Mouse (Mus musculus) heart, adult 2 months (tissue): ENCODE measurements around the gene Celf2.

Source experiments
- CTCF ChIP-seq: fragments of 200-600 bp; IDR thresholded peaks from 2 replicates; pipeline ENCODE4 v1.8.1; 2022; ENCODE audit warnings: antibody characterized with exemption, mild to moderate bottlenecking, moderate library complexity
- POLR2A ChIP-seq: fragments of 200-500 bp; IDR thresholded peaks from 2 replicates; pipeline ENCODE4 v1.6.1; 2011; ENCODE audit warnings: mild to moderate bottlenecking, low read depth, low read length, control low read depth; ENCODE audit not compliant: insufficient read depth

DNA sequence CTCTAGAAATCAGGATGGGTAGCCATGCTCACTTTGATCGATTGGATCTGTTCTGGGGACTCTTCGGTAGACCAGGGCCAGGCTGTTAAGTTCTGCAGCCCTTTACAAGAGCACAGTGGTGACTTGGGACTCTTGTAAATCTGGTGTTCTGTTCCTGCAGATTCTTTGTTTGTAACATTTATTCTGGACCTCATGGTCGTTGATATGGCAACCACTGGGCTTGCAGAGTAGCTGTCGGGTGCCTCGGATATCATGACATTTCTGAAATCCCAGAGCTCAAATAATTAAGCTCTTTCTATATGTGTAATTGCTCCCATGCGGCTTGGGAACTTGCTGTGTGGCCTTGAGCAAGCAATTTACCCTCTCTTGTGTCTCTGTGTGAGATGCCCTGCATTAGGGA is 525.5 kb downstream of the Celf2 start:
- TF ChIP-seq CTCF (no peak), POLR2A (no peak)
